Mouse (Mus musculus): Measurements from ENCODE around the gene AW011738. TPM values are rescaled to one million over a fixed set of nuclear protein-coding genes. Genes with fewer than 3 reads are reported as not detected.

AW011738 gene
- polyA plus RNA-seq, 1 experiment: 8.2 TPM

DNA sequence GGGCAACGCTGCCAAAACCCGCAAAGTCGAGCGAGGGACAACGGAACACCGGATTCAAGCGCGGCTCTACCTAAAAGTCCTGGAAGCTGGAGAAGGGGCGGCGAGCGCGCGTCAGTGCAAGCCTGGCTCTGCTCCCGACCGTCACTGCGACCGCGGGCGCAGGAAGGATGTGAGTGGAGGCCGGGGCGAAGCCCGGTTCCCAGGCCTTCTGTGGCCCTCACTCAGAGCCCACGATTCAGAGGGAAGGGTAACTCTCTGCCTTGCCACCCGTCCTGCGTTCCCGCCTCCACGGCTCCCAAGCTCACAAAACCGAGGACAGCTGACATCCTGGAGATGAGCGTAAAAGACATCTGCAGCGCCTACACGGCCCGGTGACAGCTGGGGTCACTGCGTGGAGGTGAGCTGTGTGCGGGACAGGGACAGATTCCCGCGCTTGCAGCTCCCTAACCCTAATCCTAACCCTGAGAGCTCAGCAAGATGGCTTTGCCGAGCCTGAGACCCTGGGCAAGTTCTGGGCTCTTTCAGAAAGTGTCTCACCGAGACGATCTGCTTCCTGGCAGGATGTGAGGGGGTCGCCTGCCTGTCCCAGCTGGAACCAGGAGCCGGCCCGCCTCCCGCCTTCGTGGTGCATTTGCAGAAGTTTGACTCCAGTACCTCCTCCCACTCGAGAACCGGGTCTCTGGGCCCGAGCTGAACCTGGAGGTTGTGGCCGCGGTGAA, 468 bp downstream of the AW011738 start:
- TF ChIP-seq CTCF (IDR thresholded peaks at IDR 0.05; ENCODE audit: control insufficient read depth, insufficient read depth, low read length) (no peak), POLR2A (IDR thresholded peaks at IDR 0.05; ENCODE audit: borderline replicate concordance, control insufficient read depth, low read depth, low read length) (no peak)
- WGBS: under 1% methylated on average over 49 of the region's 49 CpGs
- peak overlapping the region; percentile 92 for H3K4me3 ChIP-seq (replicated peaks; ENCODE audit: control insufficient read depth, low read depth, low read length)
- H3K4me1 ChIP-seq (ENCODE audit: control insufficient read depth, insufficient read depth, low read length): peaks cover 2% of the 10 kb centered on the region; the same call in 1 of the 2 replicates
- peak overlapping the region; percentile 71 for H3K27ac ChIP-seq (ENCODE audit: control insufficient read depth, insufficient read depth, low read depth, low read length, poor library complexity)

DNA sequence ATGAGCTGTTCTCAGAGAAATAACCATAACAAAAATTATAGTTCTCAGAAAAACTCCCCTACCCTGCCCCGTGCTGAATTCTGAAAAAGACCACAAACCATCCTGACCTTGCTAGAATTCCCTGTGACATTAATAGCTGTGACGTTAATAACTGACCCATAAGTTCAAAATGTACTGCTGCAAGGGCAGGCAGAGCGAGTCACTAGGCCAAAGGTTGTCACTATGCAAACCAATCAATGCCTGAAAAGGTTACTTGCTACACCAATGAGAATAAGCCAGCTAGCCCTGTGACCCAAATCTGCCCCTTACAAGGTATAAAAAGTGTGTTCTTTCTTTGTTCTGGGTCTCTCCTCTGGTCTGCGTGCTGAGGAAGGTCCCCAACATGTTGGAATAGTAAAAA, 5.8 kb downstream of the AW011738 start:
- Histone ChIP-seq H3K4me1 (ENCODE audit: control insufficient read depth, insufficient read depth, low read length) (peaks cover 2% of the 10 kb centered on the region; the same call in 1 of the 2 replicates), H3K4me3 (replicated peaks; ENCODE audit: control insufficient read depth, low read depth, low read length) (no peak overlapping the region), H3K27ac (ENCODE audit: control insufficient read depth, insufficient read depth, low read depth, low read length, poor library complexity) (no peak overlapping the region)
- WGBS: 94% methylated on average over 4 of the region's 4 CpGs
- no peak for TF ChIP-seq POLR2A (IDR thresholded peaks at IDR 0.05; ENCODE audit: borderline replicate concordance, control insufficient read depth, low read depth, low read length)
- TF ChIP-seq CTCF (IDR thresholded peaks at IDR 0.05; ENCODE audit: control insufficient read depth, insufficient read depth, low read length): no peak

DNA sequence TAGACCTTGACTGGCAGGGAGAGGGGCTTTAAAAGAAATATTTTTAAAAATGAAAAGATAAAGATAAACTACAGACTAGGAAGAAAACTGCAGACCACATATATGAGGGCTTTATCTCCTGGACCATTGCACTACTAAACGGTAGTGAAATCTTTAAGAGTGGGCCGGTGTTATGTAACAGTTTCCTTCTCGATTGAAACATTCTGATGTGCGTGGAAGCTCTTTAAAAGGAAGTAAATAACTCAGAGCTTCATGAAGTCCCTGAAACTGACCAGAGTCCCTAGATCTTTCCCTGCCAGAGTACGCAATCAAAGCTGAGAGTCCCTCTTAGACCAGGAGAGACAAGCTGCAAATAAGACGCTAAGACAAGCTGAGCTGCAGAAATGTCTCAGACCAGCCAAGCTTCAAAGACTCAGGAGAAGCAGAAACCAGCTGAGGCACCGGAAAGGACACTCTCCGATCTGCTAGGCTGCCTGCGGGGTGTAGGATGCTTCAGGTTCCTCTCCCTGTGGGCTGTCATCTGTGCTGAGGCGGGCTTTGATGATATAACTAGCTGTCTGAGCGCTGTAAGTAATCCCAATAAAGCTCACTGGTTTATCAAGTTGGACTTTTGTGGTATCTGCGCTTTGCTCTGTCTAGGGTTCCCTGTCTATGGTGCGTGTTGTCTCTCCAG, 7.0 kb downstream of the AW011738 start:
- Histone ChIP-seq H3K4me3 (replicated peaks; ENCODE audit: control insufficient read depth, low read depth, low read length) (peak overlapping the region; percentile 35), H3K27ac (ENCODE audit: control insufficient read depth, insufficient read depth, low read depth, low read length, poor library complexity) (peak overlapping the region; percentile 87), H3K4me1 (ENCODE audit: control insufficient read depth, insufficient read depth, low read length) (no peaks in the 10 kb centered on the region; the same call in 1 of the 2 replicates)
- 39% methylated on average over 13 of the region's 13 CpGs for WGBS
- TF ChIP-seq CTCF (IDR thresholded peaks at IDR 0.05; ENCODE audit: control insufficient read depth, insufficient read depth, low read length): no peak
- TF ChIP-seq POLR2A (IDR thresholded peaks at IDR 0.05; ENCODE audit: borderline replicate concordance, control insufficient read depth, low read depth, low read length): no peak

DNA sequence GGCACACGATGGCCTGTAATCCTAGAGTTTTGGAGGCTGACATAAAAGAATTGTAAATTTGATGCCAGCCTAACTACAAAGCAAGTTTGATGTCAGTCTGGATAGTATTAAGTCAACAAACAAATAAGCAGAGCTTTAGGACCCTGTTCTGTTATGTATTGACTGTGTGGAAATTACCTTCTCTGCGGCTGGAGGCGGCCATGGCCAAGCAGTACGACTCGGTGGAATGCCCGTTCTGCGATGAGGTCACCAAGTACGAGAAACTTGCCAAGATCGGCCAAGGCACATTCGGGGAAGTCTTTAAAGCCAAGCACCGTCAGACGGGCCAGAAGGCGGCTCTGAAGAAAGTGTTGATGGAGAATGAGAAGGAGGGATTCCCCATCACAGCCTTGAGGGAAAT, 10.0 kb downstream of the AW011738 start:
- no peak for TF ChIP-seq POLR2A (IDR thresholded peaks at IDR 0.05; ENCODE audit: borderline replicate concordance, control insufficient read depth, low read depth, low read length)
- no peak for TF ChIP-seq CTCF (IDR thresholded peaks at IDR 0.05; ENCODE audit: control insufficient read depth, insufficient read depth, low read length)
- H3K4me1 ChIP-seq (ENCODE audit: control insufficient read depth, insufficient read depth, low read length): no peaks in the 10 kb centered on the region; the same call in 1 of the 2 replicates
- H3K4me3 ChIP-seq (replicated peaks; ENCODE audit: control insufficient read depth, low read depth, low read length): no peak overlapping the region
- H3K27ac ChIP-seq (ENCODE audit: control insufficient read depth, insufficient read depth, low read depth, low read length, poor library complexity): no peak overlapping the region
- WGBS: 92% methylated on average over 13 of the region's 13 CpGs

DNA sequence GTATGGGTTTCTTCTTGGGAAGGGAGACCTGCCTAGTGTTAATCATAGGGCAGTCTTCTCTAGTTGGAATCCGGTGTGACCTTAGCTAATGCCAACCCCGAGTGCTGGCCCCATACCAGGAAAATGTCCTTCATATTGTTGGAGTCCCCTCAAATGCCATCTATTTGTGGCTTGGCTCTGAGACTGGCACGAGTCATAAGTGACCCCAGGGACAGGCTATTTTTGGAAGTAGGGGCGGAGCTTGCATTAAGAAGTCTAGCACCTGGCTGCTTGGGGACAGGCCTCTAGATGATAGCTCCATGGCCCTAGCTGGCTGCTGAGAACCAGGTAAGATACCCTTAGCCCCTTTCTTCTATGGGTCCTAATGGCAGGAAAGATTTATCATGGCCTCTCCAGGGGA, 12.5 kb downstream of the AW011738 start, which contains the start of gene Perm1:
Perm1 (plus strand) TSS at position 220 of the 400 bp plus-strand sequence.
- no peak within 1 kb of the TSS for H3K27ac ChIP-seq (ENCODE audit: control insufficient read depth, insufficient read depth, low read depth, low read length, poor library complexity)
- no peak within 1 kb of the TSS for H3K4me3 ChIP-seq (replicated peaks; ENCODE audit: control insufficient read depth, low read depth, low read length)
- H3K4me1 ChIP-seq (ENCODE audit: control insufficient read depth, insufficient read depth, low read length): no peaks in the 10 kb centered on the region; the same call in 1 of the 2 replicates
- no peak for TF ChIP-seq POLR2A (IDR thresholded peaks at IDR 0.05; ENCODE audit: borderline replicate concordance, control insufficient read depth, low read depth, low read length)
- no peak for TF ChIP-seq CTCF (IDR thresholded peaks at IDR 0.05; ENCODE audit: control insufficient read depth, insufficient read depth, low read length)
- WGBS: 56% methylated on average over 4 of the region's 4 CpGs

DNA sequence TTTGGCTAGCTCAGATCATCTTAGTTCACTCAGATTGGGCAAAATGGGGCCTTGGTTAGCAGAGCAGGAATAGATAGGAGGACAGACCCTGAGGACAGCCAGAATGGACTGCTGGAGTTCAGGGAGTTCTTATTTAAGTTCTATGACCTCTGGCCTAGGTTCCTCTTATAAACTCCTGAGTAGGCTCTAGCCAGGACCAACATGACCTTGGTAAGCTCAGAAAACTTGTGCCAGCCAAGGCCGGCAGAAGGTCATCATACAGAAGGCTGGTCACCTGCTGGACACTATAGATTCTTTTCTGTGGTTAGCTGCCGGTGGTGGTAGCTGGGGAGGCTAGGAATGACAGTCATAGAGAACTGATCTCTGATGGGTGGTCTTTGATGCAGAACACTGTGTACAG, 13.1 kb downstream of the AW011738 start:
- Histone ChIP-seq H3K27ac (ENCODE audit: control insufficient read depth, insufficient read depth, low read depth, low read length, poor library complexity) (no peak overlapping the region), H3K4me3 (replicated peaks; ENCODE audit: control insufficient read depth, low read depth, low read length) (no peak overlapping the region), H3K4me1 (ENCODE audit: control insufficient read depth, insufficient read depth, low read length) (no peaks in the 10 kb centered on the region)
- no peak for TF ChIP-seq CTCF (IDR thresholded peaks at IDR 0.05; ENCODE audit: control insufficient read depth, insufficient read depth, low read length)
- no peak for TF ChIP-seq POLR2A (IDR thresholded peaks at IDR 0.05; ENCODE audit: borderline replicate concordance, control insufficient read depth, low read depth, low read length)
- WGBS: 81% methylated on average over 2 of the region's 2 CpGs

DNA sequence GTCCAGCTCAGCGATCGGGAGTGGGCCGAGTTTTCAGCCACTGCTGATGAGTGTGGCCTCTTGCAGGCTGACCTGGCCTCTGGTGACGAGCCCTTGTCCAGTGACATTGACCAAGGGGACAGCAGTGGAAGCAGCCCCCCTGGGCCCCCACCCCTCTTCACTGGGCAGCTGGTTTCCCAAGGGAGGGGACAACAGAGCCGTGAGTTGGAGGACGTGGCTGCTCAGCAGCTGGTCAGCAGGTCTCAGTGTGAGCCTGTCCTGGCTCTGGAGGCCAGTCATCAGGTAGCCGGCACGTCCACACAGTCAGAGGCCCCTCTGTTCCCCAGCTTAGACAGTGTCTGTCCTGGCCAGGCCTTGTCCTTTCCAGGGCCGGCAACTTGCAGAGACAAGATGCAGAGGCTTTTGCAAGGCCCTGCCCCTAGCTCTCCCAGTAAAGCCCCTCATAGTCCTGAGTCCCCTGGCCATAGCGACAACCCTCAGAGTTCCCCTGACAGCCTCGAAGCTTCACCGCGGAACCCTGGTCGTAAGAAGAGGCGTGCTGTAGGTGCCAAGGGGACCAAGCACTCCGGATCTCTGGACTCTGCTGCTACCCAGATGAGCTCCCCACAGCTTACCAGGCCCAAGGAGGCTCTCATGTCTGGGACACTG, 14.0 kb downstream of the AW011738 start:
- H3K27ac ChIP-seq (ENCODE audit: control insufficient read depth, insufficient read depth, low read depth, low read length, poor library complexity): no peak overlapping the region
- no peak overlapping the region for H3K4me3 ChIP-seq (replicated peaks; ENCODE audit: control insufficient read depth, low read depth, low read length)
- H3K4me1 ChIP-seq (ENCODE audit: control insufficient read depth, insufficient read depth, low read length): no peaks in the 10 kb centered on the region
- TF ChIP-seq CTCF (IDR thresholded peaks at IDR 0.05; ENCODE audit: control insufficient read depth, insufficient read depth, low read length) (no peak), POLR2A (IDR thresholded peaks at IDR 0.05; ENCODE audit: borderline replicate concordance, control insufficient read depth, low read depth, low read length) (no peak)
- 79% methylated on average over 16 of the region's 16 CpGs for WGBS

DNA sequence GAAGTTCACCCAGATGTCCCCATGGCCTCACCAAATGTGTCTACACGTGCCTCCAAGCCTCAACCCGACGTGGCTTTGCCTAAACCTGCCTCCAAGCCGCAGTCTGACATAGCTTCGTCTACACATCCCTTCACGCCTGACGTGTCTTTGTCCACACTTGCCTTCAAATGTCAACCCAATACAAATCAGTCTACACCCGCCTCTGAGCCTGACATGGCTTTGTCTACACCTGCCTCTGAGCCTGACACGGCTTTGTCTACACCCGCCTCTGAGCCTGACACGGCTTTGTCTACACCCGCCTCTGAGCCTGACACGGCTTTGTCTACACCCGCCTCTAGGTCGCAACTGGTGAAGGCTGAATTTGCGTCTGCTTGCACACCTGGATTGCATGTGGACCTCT, 14.7 kb downstream of the AW011738 start:
- whole genome bisulfite sequencing: 85% methylated on average over 16 of the region's 16 CpGs
- H3K4me1 ChIP-seq (ENCODE audit: control insufficient read depth, insufficient read depth, low read length): no peaks in the 10 kb centered on the region
- no peak for TF ChIP-seq CTCF (IDR thresholded peaks at IDR 0.05; ENCODE audit: control insufficient read depth, insufficient read depth, low read length)
- TF ChIP-seq POLR2A (IDR thresholded peaks at IDR 0.05; ENCODE audit: borderline replicate concordance, control insufficient read depth, low read depth, low read length): no peak

More for the DNA sequence above, 14.7 kb downstream of the AW011738 start:
- Histone ChIP-seq H3K4me3 (replicated peaks; ENCODE audit: control insufficient read depth, low read depth, low read length) (no peak overlapping the region), H3K27ac (ENCODE audit: control insufficient read depth, insufficient read depth, low read depth, low read length, poor library complexity) (no peak overlapping the region)

Measured in bone marrow, adult 2 months (tissue).